Mouse (Mus musculus): ENCODE results near the gene Rufy4.

GRCm38 (mm10) chr1:74121821-74122576, 3.3 kb upstream of the Rufy4 start:
- no peak for TF ChIP-seq POLR2A (IDR thresholded peaks at IDR 0.05; ENCODE audit: insufficient read depth, low read depth, low read length)
- TF ChIP-seq CTCF (IDR thresholded peaks at IDR 0.05; ENCODE audit: insufficient read depth, low read depth, low read length), result no peak

Measured in olfactory bulb, adult 2 months (tissue).